Mouse (Mus musculus) liver, embryonic 13.5 days (tissue): ENCODE data around the gene Smarcb1. TPM values are rescaled to one million over a fixed set of nuclear protein-coding genes. Genes with fewer than 3 reads are reported as not detected.

Experiments
- ATAC-seq: fragments of 200-750 bp; cut with Nextera tagmentation; 2 replicates; pipeline ENCODE4 v1.8.0; 2017; ENCODE audit warnings: low read depth, mild to moderate bottlenecking, moderate number of reproducible peaks, moderate library complexity
- DNase-seq: peaks from one replicate; pipeline ENCODE4 v3.0.0; 2022
- H3K27ac ChIP-seq: fragments of 300-500 bp; sonication (generic); 2 replicates; pipeline ENCODE4 v1.5.1; 2015; ENCODE audit warnings: moderate library complexity, mild to moderate bottlenecking, inconsistent platforms
- H3K27me3 ChIP-seq: fragments of 300-500 bp; sonication (generic); 2 replicates; pipeline ENCODE4 v1.6.1; 2015; ENCODE audit warnings: mild to moderate bottlenecking, inconsistent platforms
- H3K36me3 ChIP-seq: fragments of 300-500 bp; sonication (generic); 2 replicates; pipeline ENCODE4 v1.6.1; 2015; ENCODE audit warnings: mild to moderate bottlenecking, inconsistent platforms
- H3K4me1 ChIP-seq: fragments of 300-500 bp; sonication (generic); replicated peaks from 2 replicates; pipeline ENCODE4 v1.6.1; 2015; ENCODE audit warnings: inconsistent platforms
- H3K4me2 ChIP-seq: fragments of 300-500 bp; sonication (generic); 2 replicates; pipeline ENCODE4 v1.6.1; 2015; ENCODE audit warnings: inconsistent platforms, mild to moderate bottlenecking, moderate library complexity
- H3K4me3 ChIP-seq: fragments of 300-500 bp; sonication (generic); replicated peaks from 2 replicates; pipeline ENCODE4 v1.5.1; 2015; ENCODE audit warnings: mild to moderate bottlenecking, inconsistent platforms
- H3K9ac ChIP-seq: fragments of 300-500 bp; sonication (generic); 2 replicates; pipeline ENCODE4 v1.6.1; 2015; ENCODE audit warnings: mild to moderate bottlenecking, inconsistent platforms
- H3K9me3 ChIP-seq: fragments of 300-500 bp; sonication (generic); replicated peaks from 2 replicates; pipeline ENCODE4 v1.6.1; 2016; ENCODE audit warnings: inconsistent platforms
- WGBS: fragments of 180-500 bp; shearing (Covaris S2); methylation state at CpG from one replicate; pipeline ENCODE4 v1.1.7; 2015; ENCODE audit not compliant: insufficient replicate concordance; 5-methylcytosine and 5-hydroxymethylcytosine counted together
- polyA plus RNA-seq: library from polyadenylated mRNA; unstranded; fragments of >200 nt; fragmentation: Nextera tagmentation; extraction: Ambion mirVana; gene quantifications from 2 replicates; pipeline ENCODE4 v1.2.1, GENCODE M21; 2015

The Smarcb1 gene
- polyA plus RNA-seq, 1 experiment from 2014 or later: 85.6 TPM

GRCm38 (mm10) chr10:75941042-75941824 is 19.8 kb upstream of the Smarcb1 start:
- ATAC-seq (no peak), DNase-seq (no peak)
- H3K36me3 ChIP-seq: peaks cover 16% of the 10 kb centered on the region
- no peaks in the 10 kb centered on the region for H3K9me3 ChIP-seq
- H3K4me3 ChIP-seq: no peak overlapping the region
- 0 out of 2 replicates have a peak overlapping the region, but pooled peaks have one; percentile 85 for H3K9ac ChIP-seq
- no peak overlapping the region for H3K4me2 ChIP-seq
- peaks cover 6% of the 10 kb centered on the region for H3K27me3 ChIP-seq
- peaks cover 57% of the 10 kb centered on the region for H3K4me1 ChIP-seq
- 78% methylated on average over 9 of the region's 9 CpGs for WGBS
- H3K27ac ChIP-seq: peak overlapping the region; percentile 95

DNA sequence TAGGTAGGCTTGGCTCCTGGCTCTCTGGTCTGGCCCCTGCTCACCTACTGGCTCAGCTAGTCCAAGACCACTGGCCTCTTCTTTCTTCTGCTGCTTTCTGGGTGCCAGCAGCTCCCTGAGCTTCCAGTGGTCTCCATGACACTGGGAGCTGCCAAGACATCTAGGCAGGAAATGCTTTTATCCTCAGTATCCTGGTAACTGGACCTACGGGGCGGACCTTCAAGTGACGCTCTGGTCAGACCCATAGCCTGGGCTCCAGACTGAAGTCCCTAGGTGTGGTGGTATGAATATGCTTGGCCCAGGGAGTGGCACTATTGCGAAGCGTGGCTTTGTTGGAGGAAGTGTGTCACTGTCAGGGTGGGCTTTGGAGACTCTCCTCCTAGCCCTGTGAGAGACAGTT is 19.1 kb upstream of the Smarcb1 start, which contains the start of gene Gm867:
Gene Gm867, minus strand, starts transcription at position 153 of the 400 bp plus-strand sequence.
- Histone ChIP-seq H3K4me2 (peak within 1 kb of the TSS; percentile 94), H3K4me1 (peaks cover 62% of the 10 kb centered on the region), H3K27me3 (peaks cover 3% of the 10 kb centered on the region), H3K4me3 (peak within 1 kb of the TSS; percentile 80), H3K9me3 (no peaks in the 10 kb centered on the region), H3K9ac (peak within 1 kb of the TSS; percentile 85), H3K27ac (peak within 1 kb of the TSS; percentile 95), H3K36me3 (peaks cover 16% of the 10 kb centered on the region)
- ATAC-seq (no peak), DNase-seq (no peak)
- 77% methylated on average over 5 of the region's 5 CpGs for WGBS

- H3K4me1 ChIP-seq: peaks cover 70% of the 10 kb centered on the region
- peak overlapping the region; percentile 94 for H3K4me2 ChIP-seq
- H3K27me3 ChIP-seq: peaks cover 4% of the 10 kb centered on the region
- peak overlapping the region; percentile 85 for H3K9ac ChIP-seq
- DNase-seq (peak; percentile 77), ATAC-seq (peak; percentile 80)
- H3K9me3 ChIP-seq: no peaks in the 10 kb centered on the region
- 28% methylated on average over 9 of the region's 9 CpGs for WGBS
- peak overlapping the region; percentile 80 for H3K4me3 ChIP-seq
- peaks cover 16% of the 10 kb centered on the region for H3K36me3 ChIP-seq
- H3K27ac ChIP-seq: peak overlapping the region; percentile 95
Measured at GRCm38 (mm10) chr10:75939481-75940234, 18.2 kb upstream of the Smarcb1 start.

GRCm38 (mm10) chr10:75937851-75938643 is 16.6 kb upstream of the Smarcb1 start:
- H3K27ac ChIP-seq: peak overlapping the region; percentile 95
- H3K36me3 ChIP-seq: peaks cover 16% of the 10 kb centered on the region
- peaks cover 65% of the 10 kb centered on the region for H3K4me1 ChIP-seq
- WGBS: 43% methylated on average over 10 of the region's 10 CpGs
- DNase-seq (no peak), ATAC-seq (peak; percentile 74)
- H3K27me3 ChIP-seq: peaks cover 16% of the 10 kb centered on the region
- H3K9me3 ChIP-seq: no peaks in the 10 kb centered on the region
- H3K9ac ChIP-seq: peak overlapping the region; percentile 88
- peak overlapping the region; percentile 80 for H3K4me3 ChIP-seq
- peak overlapping the region; percentile 94 for H3K4me2 ChIP-seq

DNA sequence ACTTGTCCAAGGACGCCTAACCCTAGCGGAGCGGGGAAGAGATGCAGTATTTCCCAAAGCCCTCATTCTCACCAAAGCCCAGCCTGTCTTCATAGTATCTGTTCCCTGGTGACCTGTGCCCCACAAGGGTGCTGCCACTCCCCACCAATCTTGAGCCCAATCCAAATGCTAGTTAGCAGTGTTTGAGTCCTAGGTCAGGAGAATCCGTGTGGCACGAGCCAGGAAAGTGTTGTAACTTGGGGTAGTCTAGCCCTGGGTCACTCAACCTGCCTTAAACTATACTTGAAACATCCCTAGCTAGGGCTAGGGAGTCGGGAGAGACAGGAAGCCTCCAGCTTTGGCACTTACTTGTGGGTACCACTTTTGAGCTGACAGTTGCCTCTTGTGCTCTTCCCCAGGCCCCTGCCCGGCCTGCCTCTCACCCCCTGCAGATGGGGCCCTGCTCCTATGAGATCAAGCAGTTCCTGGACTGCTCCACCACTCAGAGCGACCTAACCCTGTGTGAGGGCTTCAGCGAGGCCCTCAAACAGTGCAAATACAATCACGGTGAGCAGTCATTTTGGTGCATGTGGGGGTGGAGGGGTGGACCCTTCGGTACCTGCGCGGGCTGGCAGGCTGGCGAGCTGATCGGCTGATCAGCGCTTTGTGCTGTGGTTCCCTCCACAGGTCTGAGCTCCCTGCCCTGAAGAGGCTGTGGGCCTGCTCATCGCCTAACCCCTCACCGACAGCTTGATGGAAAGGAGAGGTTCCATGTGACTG is 15.7 kb upstream of the Smarcb1 start:
- ATAC-seq (no peak), DNase-seq (no peak)
- H3K4me2 ChIP-seq: peak overlapping the region; percentile 94
- H3K4me1 ChIP-seq: peaks cover 74% of the 10 kb centered on the region
- no peaks in the 10 kb centered on the region for H3K9me3 ChIP-seq
- peak overlapping the region; percentile 88 for H3K9ac ChIP-seq
- peaks cover 25% of the 10 kb centered on the region for H3K27me3 ChIP-seq
- peak overlapping the region; percentile 95 for H3K27ac ChIP-seq
- peak overlapping the region; percentile 80 for H3K4me3 ChIP-seq
- peaks cover 16% of the 10 kb centered on the region for H3K36me3 ChIP-seq
- WGBS: 62% methylated on average over 18 of the region's 18 CpGs

DNA sequence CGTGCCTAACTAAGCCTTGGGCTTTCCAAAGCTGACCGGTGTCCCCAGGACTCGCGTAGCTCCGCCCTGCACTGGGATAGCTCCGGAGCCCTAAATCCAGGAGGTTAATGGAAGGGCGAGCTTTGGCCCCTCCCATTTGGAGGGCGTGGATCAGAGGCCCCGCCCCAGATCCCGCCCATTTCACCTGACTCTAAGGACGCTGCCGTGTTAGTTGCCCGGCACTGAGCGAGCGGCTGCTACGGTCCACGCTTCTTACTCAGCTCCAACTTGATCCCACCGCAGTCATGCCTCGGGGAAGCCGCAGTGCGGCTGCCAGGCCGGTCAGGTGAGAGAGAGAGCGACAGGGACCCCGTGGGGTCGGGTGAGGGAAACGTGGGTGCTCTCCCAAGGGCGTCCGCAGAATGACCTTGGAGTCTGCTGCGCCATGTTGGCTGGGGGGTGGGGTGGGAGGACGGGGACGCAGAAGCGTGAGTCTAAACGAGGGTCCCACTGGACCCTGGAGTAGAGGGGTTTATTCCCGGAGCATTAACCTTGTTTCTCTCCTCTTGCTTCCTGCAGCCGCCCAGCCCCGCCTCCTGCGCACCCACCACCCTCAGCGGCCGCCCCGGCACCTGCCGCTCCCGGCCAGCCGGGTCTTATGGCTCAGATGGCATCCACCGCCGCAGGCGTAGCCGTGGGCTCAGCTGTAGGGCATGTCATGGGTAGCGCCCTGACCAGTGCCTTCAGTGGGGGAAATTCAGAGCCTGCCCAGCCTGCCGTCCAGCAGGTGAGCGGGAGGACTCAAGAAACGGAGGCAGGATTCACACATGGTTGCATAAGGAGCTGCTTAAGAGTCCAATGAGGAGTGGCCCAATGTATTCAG is 14.5 kb upstream of the Smarcb1 start, which contains the start of gene Mmp11:
Gene Mmp11, minus strand, starts transcription at position 817 of the 862 bp plus-strand sequence.
- H3K4me1 ChIP-seq: peaks cover 81% of the 10 kb centered on the region
- H3K4me2 ChIP-seq: peak within 1 kb of the TSS; percentile 94
- peak within 1 kb of the TSS; percentile 80 for H3K4me3 ChIP-seq
- ATAC-seq (peak; percentile 74), DNase-seq (peak; percentile 69)
- H3K27me3 ChIP-seq: peaks cover 34% of the 10 kb centered on the region
- peak within 1 kb of the TSS; percentile 95 for H3K27ac ChIP-seq
- 2% methylated on average over 51 of the region's 51 CpGs for WGBS
- H3K9me3 ChIP-seq: no peaks in the 10 kb centered on the region
- H3K9ac ChIP-seq: peak within 1 kb of the TSS; percentile 88
- H3K36me3 ChIP-seq: peaks cover 16% of the 10 kb centered on the region

GRCm38 (mm10) chr10:75934991-75935390 is 13.6 kb upstream of the Smarcb1 start:
- H3K27me3 ChIP-seq: peaks cover 44% of the 10 kb centered on the region
- H3K9me3 ChIP-seq: no peaks in the 10 kb centered on the region
- H3K27ac ChIP-seq: peak overlapping the region; percentile 51
- H3K4me1 ChIP-seq: peaks cover 76% of the 10 kb centered on the region
- 44% methylated on average over 1 of the region's 1 CpGs for WGBS
- H3K9ac ChIP-seq: 0 out of 2 replicates have a peak overlapping the region, but pooled peaks have one; percentile 88
- H3K36me3 ChIP-seq: peaks cover 16% of the 10 kb centered on the region
- no peak for DNase-seq
- ATAC-seq: no peak
- peak overlapping the region; percentile 80; the same call in 1 of the 2 replicates for H3K4me3 ChIP-seq
- peak overlapping the region; percentile 94 for H3K4me2 ChIP-seq

DNA sequence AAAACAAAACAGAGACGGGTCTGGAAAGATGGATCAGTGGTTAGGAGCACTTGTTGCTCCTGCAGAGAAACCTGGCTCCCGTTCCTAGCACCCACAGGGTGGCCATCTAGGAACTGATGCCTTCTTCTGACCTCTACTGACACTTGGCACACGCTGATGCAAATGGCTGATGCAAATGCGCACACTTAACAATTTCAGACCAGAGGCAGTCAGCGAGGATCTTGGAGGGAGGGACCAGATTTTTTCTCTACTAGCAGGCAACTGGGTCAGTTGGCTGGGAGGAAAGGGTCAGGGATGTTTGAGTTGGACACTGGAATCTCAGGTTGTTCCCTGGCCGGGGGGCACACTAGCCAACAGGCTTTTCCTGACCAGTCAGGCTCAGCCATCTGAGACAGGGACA is 11.5 kb upstream of the Smarcb1 start, which contains the start of gene Chchd10:
Gene Chchd10, plus strand, starts transcription at position 240 of the 400 bp plus-strand sequence.
- no peaks in the 10 kb centered on the region for H3K9me3 ChIP-seq
- peaks cover 59% of the 10 kb centered on the region for H3K4me1 ChIP-seq
- H3K27ac ChIP-seq: no peak within 1 kb of the TSS
- peak within 1 kb of the TSS; percentile 57 for H3K4me3 ChIP-seq
- H3K27me3 ChIP-seq: peaks cover 65% of the 10 kb centered on the region
- no peak for DNase-seq
- ATAC-seq: no peak
- peaks cover 11% of the 10 kb centered on the region for H3K36me3 ChIP-seq
- H3K4me2 ChIP-seq: peak within 1 kb of the TSS; percentile 79
- peak within 1 kb of the TSS; percentile 64 for H3K9ac ChIP-seq
- WGBS: 36% methylated on average over 6 of the region's 6 CpGs

GRCm38 (mm10) chr10:75932081-75932678 is 10.8 kb upstream of the Smarcb1 start:
- Histone ChIP-seq H3K4me2 (peak overlapping the region; percentile 79), H3K4me1 (peaks cover 52% of the 10 kb centered on the region), H3K9me3 (no peaks in the 10 kb centered on the region), H3K27ac (no peak overlapping the region), H3K36me3 (peaks cover 4% of the 10 kb centered on the region), H3K9ac (peak overlapping the region; percentile 64), H3K4me3 (peak overlapping the region; percentile 57), H3K27me3 (peaks cover 72% of the 10 kb centered on the region)
- DNase-seq (no peak), ATAC-seq (peak; percentile 33)
- WGBS: 3% methylated on average over 44 of the region's 44 CpGs
